Mouse (Mus musculus) hindbrain, postnatal 0 days (tissue): ENCODE measurements around the gene Clec11a. TPM values are rescaled to one million over a fixed set of nuclear protein-coding genes. Genes with fewer than 3 reads are reported as not detected.

ENCODE experiments used
- ATAC-seq: fragments of 200-750 bp; cut with Nextera tagmentation; 2 replicates; pipeline ENCODE4 v1.8.0; 2017; ENCODE audit warnings: mild to moderate bottlenecking, moderate TSS enrichment, moderate library complexity
- DNase-seq: peaks from one replicate; pipeline ENCODE4 v3.0.0-alpha.2; 2015; ENCODE audit warnings: low spot score
- H3K27ac ChIP-seq: fragments of 300-500 bp; sonication (generic); 2 replicates; pipeline ENCODE4 v1.5.1; 2014; ENCODE audit warnings: mild to moderate bottlenecking
- H3K27me3 ChIP-seq: fragments of 300-500 bp; sonication (generic); 2 replicates; pipeline ENCODE4 v1.6.1; 2014; ENCODE audit warnings: low read length, mixed read lengths; ENCODE audit not compliant: insufficient read depth
- H3K36me3 ChIP-seq: fragments of 300-500 bp; sonication (generic); 2 replicates; pipeline ENCODE4 v1.6.1; 2014; ENCODE audit warnings: low read length, mixed read lengths; ENCODE audit not compliant: insufficient read depth
- H3K4me1 ChIP-seq: fragments of 300-500 bp; sonication (generic); 2 replicates; pipeline ENCODE4 v1.6.1; 2014; ENCODE audit warnings: antibody characterized with exemption, low read length, mixed read lengths; ENCODE audit not compliant: insufficient read depth
- H3K4me2 ChIP-seq: fragments of 300-500 bp; sonication (generic); 2 replicates; pipeline ENCODE4 v1.6.1; 2014; ENCODE audit warnings: low read depth, mild to moderate bottlenecking, low read length, moderate library complexity, mixed read lengths
- H3K4me3 ChIP-seq: fragments of 300-500 bp; sonication (generic); 2 replicates; pipeline ENCODE4 v1.5.1; 2014; ENCODE audit warnings: low read length
- H3K9ac ChIP-seq: fragments of 300-500 bp; sonication (generic); replicated peaks from 2 replicates; pipeline ENCODE4 v1.6.1; 2014; ENCODE audit warnings: mild to moderate bottlenecking, low read length, moderate library complexity, mixed read lengths
- H3K9me3 ChIP-seq: fragments of 300-500 bp; sonication (generic); 2 replicates; pipeline ENCODE4 v1.6.1; 2016; ENCODE audit warnings: low read length, mixed read lengths
- CTCF ChIP-seq: IDR thresholded peaks from 2 replicates; pipeline ENCODE4 v1.5.1; 2016; ENCODE audit warnings: antibody characterized with exemption, control low read depth, low read depth
- WGBS: fragments of 180-500 bp; shearing (Covaris S2); extraction: QIAGEN DNeasy Blood & Tissue Kit; methylation state at CpG from one replicate; pipeline ENCODE4 v1.1.7; 2014; 5-methylcytosine and 5-hydroxymethylcytosine counted together
- polyA plus RNA-seq: library from polyadenylated mRNA; unstranded; fragments of >200 nt; fragmentation: Nextera tagmentation; extraction: Ambion mirVana; gene quantifications from 2 replicates; pipeline ENCODE4 v1.2.1, GENCODE M21; 2015
- total RNA-seq: library from RNA; depleted of rRNA; stranded (reverse); fragments of >200 nt; gene quantifications from 2 replicates; pipeline ENCODE4 v1.2.3, GENCODE M21; 2014

The Clec11a gene
- total and polyA plus RNA-seq, 2 experiments from 2014 or later = 4.5 to 5.9 TPM

GRCm38 (mm10) chr7:44310878-44311712, 4.4 kb upstream of the Clec11a start:
- peak overlapping the region; percentile 56 for H3K4me3 ChIP-seq
- H3K27me3 ChIP-seq = no peaks in the 10 kb centered on the region
- WGBS = under 1% methylated on average over 38 of the region's 38 CpGs
- H3K4me1 ChIP-seq = 0 out of 2 replicates have a peak, but pooled peaks cover 4% of the 10 kb centered on the region
- peak overlapping the region; percentile 62 for H3K4me2 ChIP-seq
- H3K36me3 ChIP-seq = 0 out of 2 replicates have a peak, but pooled peaks cover 10% of the 10 kb centered on the region
- peak overlapping the region; percentile 73 for H3K27ac ChIP-seq
- peak overlapping the region; percentile 75 for H3K9ac ChIP-seq
- TF ChIP-seq CTCF = no peak
- DNase-seq = peak; percentile 57
- no peaks in the 10 kb centered on the region for H3K9me3 ChIP-seq
- peak; percentile 44 for ATAC-seq

- H3K4me3 ChIP-seq = peak overlapping the region; percentile 56
- DNase-seq (peak; percentile 36), ATAC-seq (peak; percentile 21)
- peak overlapping the region; percentile 62 for H3K4me2 ChIP-seq
- H3K4me1 ChIP-seq = 0 out of 2 replicates have a peak, but pooled peaks cover 4% of the 10 kb centered on the region
- no peak for TF ChIP-seq CTCF
- peak overlapping the region; percentile 75 for H3K9ac ChIP-seq
- no peaks in the 10 kb centered on the region for H3K27me3 ChIP-seq
- peak overlapping the region; percentile 73 for H3K27ac ChIP-seq
- under 1% methylated on average over 33 of the region's 40 CpGs for WGBS
- 0 out of 2 replicates have a peak, but pooled peaks cover 5% of the 10 kb centered on the region for H3K36me3 ChIP-seq
- no peaks in the 10 kb centered on the region for H3K9me3 ChIP-seq
Observed at GRCm38 (mm10) chr7:44310285-44310877, 3.7 kb upstream of the Clec11a start.

- ATAC-seq = no peak
Observed at GRCm38 (mm10) chr7:44309475-44310284, 3.0 kb upstream of the Clec11a start, which contains the start of gene Shank1. Gene Shank1 (plus strand): TSS chr7:44310253.

GRCm38 (mm10) chr7:44307261-44308020, 739 bp upstream of the Clec11a start:
- WGBS = 57% methylated on average over 9 of the region's 9 CpGs
- peak; percentile 58 for TF ChIP-seq CTCF
- DNase-seq = no peak

More at GRCm38 (mm10) chr7:44309475-44310284, 3.0 kb upstream of the Clec11a start, which contains the start of gene Shank1:
- H3K4me2 ChIP-seq = peak within 1 kb of the TSS; percentile 62
- WGBS = 38% methylated on average over 7 of the region's 22 CpGs
- 0 out of 2 replicates have a peak, but pooled peaks cover 5% of the 10 kb centered on the region for H3K36me3 ChIP-seq
- H3K9ac ChIP-seq = peak within 1 kb of the TSS; percentile 75
- DNase-seq = peak; percentile 32
- H3K4me1 ChIP-seq = 0 out of 2 replicates have a peak, but pooled peaks cover 4% of the 10 kb centered on the region
- H3K4me3 ChIP-seq = peak within 1 kb of the TSS; percentile 56
- H3K9me3 ChIP-seq = no peaks in the 10 kb centered on the region
- no peak for TF ChIP-seq CTCF
- no peaks in the 10 kb centered on the region for H3K27me3 ChIP-seq
- peak within 1 kb of the TSS; percentile 73 for H3K27ac ChIP-seq

GRCm38 (mm10) chr7:44305686-44306085, 1.0 kb downstream of the Clec11a start:
- H3K27ac ChIP-seq = peak overlapping the region; percentile 95; the same call in 1 of the 2 replicates
- TF ChIP-seq CTCF = no peak
- peaks cover 10% of the 10 kb centered on the region; the same call in 1 of the 2 replicates for H3K4me1 ChIP-seq
- DNase-seq (no peak), ATAC-seq (no peak)
- H3K9me3 ChIP-seq = no peaks in the 10 kb centered on the region
- H3K36me3 ChIP-seq = no peaks in the 10 kb centered on the region
- 0 out of 2 replicates have a peak overlapping the region, but pooled peaks have one; percentile 14 for H3K9ac ChIP-seq
- 0 out of 2 replicates have a peak overlapping the region, but pooled peaks have one; percentile 61 for H3K4me3 ChIP-seq
- WGBS = 11% methylated on average over 16 of the region's 16 CpGs
- H3K27me3 ChIP-seq = no peaks in the 10 kb centered on the region
- peak overlapping the region; percentile 72 for H3K4me2 ChIP-seq

More at GRCm38 (mm10) chr7:44307261-44308020, 739 bp upstream of the Clec11a start:
- ATAC-seq = no peak
- Histone ChIP-seq H3K36me3 (no peaks in the 10 kb centered on the region), H3K9ac (no peak overlapping the region), H3K4me2 (no peak overlapping the region), H3K27ac (no peak overlapping the region), H3K27me3 (no peaks in the 10 kb centered on the region), H3K9me3 (no peaks in the 10 kb centered on the region), H3K4me3 (no peak overlapping the region), H3K4me1 (peaks cover 14% of the 10 kb centered on the region; the same call in 1 of the 2 replicates)
